Mouse (Mus musculus) liver, adult 2 months (tissue): ENCODE results near the gene Cabin1. TPM values are rescaled to one million over a fixed set of nuclear protein-coding genes. Genes with fewer than 3 reads are reported as not detected.
A peak's percentile ranks its signal among the peaks of the same experiment; 100 is the strongest.

Experiments used
- DNase-seq: peaks from one replicate; pipeline ENCODE4 v3.0.0-alpha.2; 2011; ENCODE audit warnings: low read depth, low spot score; ENCODE audit errors: extremely low read depth
- H3K27ac ChIP-seq: fragments of 200-500 bp; replicated peaks from 2 replicates; pipeline ENCODE4 v1.5.1; 2012; ENCODE audit warnings: low read depth, mild to moderate bottlenecking, control low read depth, inconsistent platforms, low read length; ENCODE audit not compliant: insufficient read depth
- H3K27me3 ChIP-seq: fragments of 200-500 bp; 2 replicates; pipeline ENCODE4 v1.6.1; 2012; ENCODE audit warnings: mild to moderate bottlenecking, moderate library complexity, low read length, inconsistent platforms; ENCODE audit not compliant: control insufficient read depth, insufficient read depth
- H3K36me3 ChIP-seq: fragments of 200-500 bp; 2 replicates; pipeline ENCODE4 v1.6.1; 2012; ENCODE audit warnings: low read length, inconsistent platforms; ENCODE audit not compliant: control insufficient read depth, insufficient read depth
- H3K4me1 ChIP-seq: fragments of 200-500 bp; 2 replicates; pipeline ENCODE4 v1.6.1; 2011; ENCODE audit warnings: low read length; ENCODE audit not compliant: control insufficient read depth, insufficient read depth
- H3K4me3 ChIP-seq: fragments of 200-500 bp; 2 replicates; pipeline ENCODE4 v1.5.1; 2011; ENCODE audit warnings: low read depth, mild to moderate bottlenecking, control low read depth, low read length, moderate library complexity; ENCODE audit not compliant: insufficient read depth
- H3K79me2 ChIP-seq: fragments of 200-500 bp; 2 replicates; pipeline ENCODE4 v1.6.1; 2012; ENCODE audit warnings: inconsistent platforms, mild to moderate bottlenecking, low read length, moderate library complexity; ENCODE audit not compliant: control insufficient read depth, insufficient read depth
- H3K9ac ChIP-seq: fragments of 200-500 bp; 2 replicates; pipeline ENCODE4 v1.6.1; 2012; ENCODE audit warnings: low read depth, mild to moderate bottlenecking, control low read depth, inconsistent platforms, low read length
- CTCF ChIP-seq: fragments of 200-500 bp; IDR thresholded peaks from 2 replicates; pipeline ENCODE4 v1.5.1; 2011; ENCODE audit warnings: low read depth, low read length, control low read depth
- POLR2A ChIP-seq: fragments of 200-500 bp; IDR thresholded peaks from 2 replicates; pipeline ENCODE4 v1.6.1; 2011; ENCODE audit warnings: low read length, control low read depth; ENCODE audit not compliant: insufficient read depth; ENCODE audit errors: extremely low read depth
- WGBS: fragments of 180-500 bp; shearing (Covaris S2); methylation state at CpG from one replicate; pipeline ENCODE4 v1.1.7; 2018; 5-methylcytosine and 5-hydroxymethylcytosine counted together
- polyA plus RNA-seq: library from polyadenylated mRNA; depleted of rRNA; stranded (reverse); fragments of >200 nt; gene quantifications from 2 replicates; pipeline ENCODE4 v1.2.3, GENCODE M21; 2012
- total RNA-seq: library from RNA; depleted of rRNA; stranded (reverse); fragments of >200 nt; gene quantifications from 2 replicates; pipeline ENCODE4 v1.2.3, GENCODE M21; 2014

Gene Cabin1
- total and polyA plus RNA-seq, 2 experiments: 7.7 to 7.8 TPM

DNA sequence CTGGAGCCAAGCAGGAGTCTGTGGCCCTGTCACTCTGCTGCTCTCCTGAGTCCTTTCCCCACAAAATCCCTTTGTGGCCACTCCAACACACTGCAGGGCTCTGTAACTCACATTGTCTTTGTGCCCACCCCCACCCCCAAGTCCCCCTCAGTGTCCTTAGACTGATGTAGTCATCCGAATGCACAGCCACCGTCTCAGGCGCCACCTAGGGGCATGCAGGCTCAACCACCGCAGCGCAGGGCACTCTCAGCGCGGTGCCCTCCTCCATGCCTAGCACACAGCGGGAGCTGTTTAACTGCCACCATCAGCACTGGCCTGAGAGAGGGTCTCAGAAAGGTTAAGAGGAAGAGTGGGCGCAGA, 55.5 kb downstream of the Cabin1 start:
- TF ChIP-seq POLR2A (no peak), CTCF (peak; percentile 59)
- no peak overlapping the region for H3K4me3 ChIP-seq
- 82% methylated on average over 9 of the region's 9 CpGs for WGBS
- DNase-seq: no peak
- no peaks in the 10 kb centered on the region for H3K79me2 ChIP-seq
- peaks cover 7% of the 10 kb centered on the region for H3K4me1 ChIP-seq
- no peaks in the 10 kb centered on the region for H3K36me3 ChIP-seq
- no peak overlapping the region for H3K27ac ChIP-seq
- no peak overlapping the region for H3K9ac ChIP-seq
- no peaks in the 10 kb centered on the region for H3K27me3 ChIP-seq

GRCm38 (mm10) chr10:75707901-75708632, 56.1 kb downstream of the Cabin1 start:
- Histone ChIP-seq H3K27ac (no peak overlapping the region), H3K36me3 (no peaks in the 10 kb centered on the region), H3K4me1 (peaks cover 7% of the 10 kb centered on the region), H3K4me3 (no peak overlapping the region), H3K9ac (no peak overlapping the region), H3K27me3 (no peaks in the 10 kb centered on the region), H3K79me2 (no peaks in the 10 kb centered on the region)
- no peak for TF ChIP-seq CTCF
- no peak for TF ChIP-seq POLR2A
- 93% methylated on average over 3 of the region's 3 CpGs for WGBS
- no peak for DNase-seq

DNA sequence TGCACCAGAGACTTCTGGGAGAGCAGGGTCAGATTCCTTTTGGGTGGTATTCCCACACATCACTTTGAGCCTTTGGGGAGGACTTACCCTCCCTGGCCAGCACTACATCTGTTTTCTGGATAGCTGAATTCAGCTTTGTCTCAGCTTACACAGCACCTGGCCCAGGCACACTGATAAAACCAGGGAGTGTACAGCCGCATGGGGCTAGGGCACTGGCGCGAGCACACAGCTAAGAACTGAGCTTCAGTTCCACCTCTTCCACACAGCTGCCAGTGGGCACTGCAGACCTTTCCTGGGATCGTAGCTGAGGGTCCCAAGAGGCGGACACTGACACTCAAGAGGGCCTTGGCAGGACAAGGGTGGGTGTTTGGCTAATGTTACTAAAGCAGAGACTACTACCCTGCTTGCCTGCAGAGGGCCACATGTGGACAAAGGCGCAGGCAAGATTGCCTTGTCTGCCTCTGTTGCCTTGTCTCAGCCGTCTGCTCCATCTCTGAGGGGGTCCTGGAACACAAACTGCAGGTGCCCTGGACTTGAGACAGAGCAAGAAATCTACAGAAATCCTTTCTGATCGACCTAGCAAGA, 57.4 kb downstream of the Cabin1 start:
- no peak overlapping the region for H3K27ac ChIP-seq
- 87% methylated on average over 8 of the region's 8 CpGs for WGBS
- no peaks in the 10 kb centered on the region for H3K79me2 ChIP-seq
- TF ChIP-seq POLR2A: no peak
- TF ChIP-seq CTCF: no peak
- no peak for DNase-seq
- peaks cover 7% of the 10 kb centered on the region for H3K4me1 ChIP-seq
- no peaks in the 10 kb centered on the region for H3K27me3 ChIP-seq
- no peak overlapping the region for H3K4me3 ChIP-seq
- H3K36me3 ChIP-seq: no peaks in the 10 kb centered on the region
- no peak overlapping the region for H3K9ac ChIP-seq

DNA sequence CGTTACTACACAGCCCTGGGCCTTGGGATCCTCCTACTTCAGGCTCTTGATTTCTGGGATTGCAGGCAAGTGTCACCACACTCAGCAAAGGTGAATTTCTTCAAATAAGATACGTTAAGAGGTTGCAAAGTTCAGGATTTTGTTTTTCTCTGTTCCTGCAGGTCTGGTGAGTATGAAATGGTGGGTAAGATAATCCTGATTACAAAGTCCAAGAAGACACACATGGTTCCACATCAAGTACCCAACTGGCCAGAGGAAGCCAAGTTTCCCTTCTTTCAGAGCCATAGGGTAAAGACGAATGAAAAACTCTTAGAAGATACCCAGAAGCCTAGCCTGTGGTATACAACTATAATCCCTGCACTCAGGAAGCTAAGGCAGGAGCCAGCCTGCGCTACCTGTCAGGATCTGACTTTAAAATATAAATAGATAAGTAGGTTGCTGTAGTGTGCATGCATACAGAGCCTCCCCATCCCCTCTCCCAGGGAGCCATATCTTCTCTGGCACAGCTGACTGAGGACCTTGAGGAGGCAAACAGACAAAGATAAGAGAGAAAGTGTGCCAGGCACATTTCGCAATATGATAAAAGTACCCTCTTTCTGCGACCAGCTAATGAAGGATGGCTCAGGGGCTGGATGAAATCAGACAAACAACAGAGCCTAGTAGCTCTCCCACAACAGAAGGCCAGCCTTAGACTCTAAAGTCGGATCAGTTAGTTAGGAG, 58.3 kb downstream of the Cabin1 start:
- DNase-seq: peak; percentile 36
- H3K4me3 ChIP-seq: no peak overlapping the region
- TF ChIP-seq POLR2A (no peak), CTCF (no peak)
- H3K4me1 ChIP-seq: peaks cover 7% of the 10 kb centered on the region
- no peaks in the 10 kb centered on the region for H3K36me3 ChIP-seq
- H3K27me3 ChIP-seq: no peaks in the 10 kb centered on the region
- no peak overlapping the region for H3K27ac ChIP-seq
- no peaks in the 10 kb centered on the region for H3K79me2 ChIP-seq
- WGBS: 72% methylated on average over 7 of the region's 7 CpGs
- H3K9ac ChIP-seq: no peak overlapping the region

DNA sequence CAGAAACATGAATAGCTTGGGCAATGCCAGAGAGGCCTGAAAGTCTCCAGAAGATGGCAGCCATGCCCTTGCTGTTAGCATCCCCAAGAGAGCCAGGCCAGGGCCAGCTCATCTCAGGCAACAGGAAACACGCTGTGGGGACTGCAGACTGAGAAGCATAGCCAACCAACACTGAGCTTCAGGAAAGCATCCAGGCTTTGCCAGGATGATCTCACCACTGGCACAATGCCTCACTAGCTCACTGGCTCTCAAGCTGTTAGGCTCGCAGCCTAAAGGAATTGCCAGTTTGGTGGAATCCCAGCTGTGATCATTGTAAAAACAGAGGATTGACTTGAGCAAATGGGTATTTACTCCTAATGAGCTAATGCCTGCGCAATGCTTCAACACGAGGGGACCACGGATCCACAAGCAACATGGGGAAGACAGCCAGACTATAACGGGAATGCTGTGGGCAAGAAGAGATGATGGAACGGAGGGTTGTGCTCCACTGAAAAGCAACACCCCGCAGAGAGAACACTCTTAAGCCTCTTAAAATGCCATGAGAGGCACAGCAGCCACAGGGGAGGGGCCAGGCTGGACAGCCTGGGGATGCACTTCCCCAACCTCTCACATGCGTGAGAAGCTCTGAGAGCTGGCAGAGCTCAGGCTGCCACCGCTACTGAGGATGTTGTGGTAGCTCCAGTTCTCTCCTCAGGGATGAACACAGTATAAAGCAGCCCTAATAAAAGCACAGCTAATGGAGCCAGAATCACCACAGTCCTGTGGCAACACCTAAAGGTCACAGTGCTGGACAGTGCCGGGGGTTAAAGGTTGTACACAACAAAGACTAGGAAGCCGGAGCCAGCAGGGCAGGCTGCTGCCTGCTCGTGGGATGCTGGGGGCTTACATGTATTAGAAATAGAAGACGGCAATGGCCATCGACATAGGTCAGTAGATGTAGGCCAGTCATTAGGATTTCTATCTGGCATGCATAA, 59.6 kb downstream of the Cabin1 start:
- Histone ChIP-seq H3K4me3 (no peak overlapping the region), H3K4me1 (peaks cover 7% of the 10 kb centered on the region), H3K27me3 (no peaks in the 10 kb centered on the region), H3K9ac (no peak overlapping the region), H3K36me3 (no peaks in the 10 kb centered on the region), H3K27ac (no peak overlapping the region), H3K79me2 (no peaks in the 10 kb centered on the region)
- peak; percentile 83 for DNase-seq
- WGBS: 50% methylated on average over 15 of the region's 15 CpGs
- no peak for TF ChIP-seq CTCF
- TF ChIP-seq POLR2A: no peak
